Mouse (Mus musculus): ENCODE results near the gene 4933402D24Rik. TPM values are rescaled to one million over a fixed set of nuclear protein-coding genes. Genes with fewer than 3 reads are reported as not detected.

Gene 4933402D24Rik
- polyA plus RNA-seq (2012; rRNA removed) (0.05 TPM in 1 of 2 replicates, not detected in the other), polyA plus RNA-seq (2014; fragmentation: Nextera tagmentation; extraction: Ambion mirVana) (0.23 TPM in 1 of 2 replicates, not detected in the other)

DNA sequence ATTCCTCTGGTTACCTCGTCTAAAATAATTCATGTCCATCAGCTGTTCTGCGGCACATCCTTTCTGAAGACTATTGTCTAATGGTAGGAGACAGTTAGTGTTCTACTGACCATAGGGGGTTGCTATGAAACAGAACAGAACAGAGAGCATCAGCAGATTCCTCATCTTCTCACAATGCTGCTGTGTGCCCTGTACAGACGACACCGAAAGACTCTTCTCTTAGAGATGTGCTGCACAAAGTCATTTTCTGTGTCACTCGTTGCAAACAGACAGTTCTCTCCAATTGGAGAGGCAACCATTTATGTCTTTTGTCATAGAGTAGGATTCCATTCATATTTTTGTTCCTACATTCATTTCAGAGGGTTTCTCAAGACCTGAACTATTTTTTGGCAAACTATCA is at the start of gene 4933402D24Rik:
TSS of gene 4933402D24Rik (minus strand) at position 101 of the 400 bp plus-strand sequence.
- H3K4me3 ChIP-seq (replicated peaks; ENCODE audit: low read length): no peak within 1 kb of the TSS
- WGBS: 82% methylated on average over 5 of the region's 5 CpGs
- no peaks in the 10 kb centered on the region for H3K36me3 ChIP-seq (ENCODE audit: control insufficient read depth, insufficient read depth, low read length)
- peak within 1 kb of the TSS; percentile 34 for H3K4me2 ChIP-seq (replicated peaks; ENCODE audit: low read depth, low read length, severe bottlenecking)
- H3K27ac ChIP-seq (replicated peaks; ENCODE audit: low read depth, low read length): peak within 1 kb of the TSS; percentile 21; the same call in 1 of the 2 replicates
- H3K9ac ChIP-seq (ENCODE audit: low read depth, low read length, severe bottlenecking): no peak within 1 kb of the TSS
- no peaks in the 10 kb centered on the region for H3K9me3 ChIP-seq (ENCODE audit: control insufficient read depth, low read length)
- ATAC-seq (ENCODE audit: low FRiP score, low read depth): no peak
- TF ChIP-seq POLR2A (IDR thresholded peaks at IDR 0.05; ENCODE audit: borderline replicate concordance, extremely low read depth, insufficient read depth, insufficient read length): no peak
- no peak for DNase-seq (ENCODE audit: low spot score)
- peaks cover 26% of the 10 kb centered on the region for H3K4me1 ChIP-seq (ENCODE audit: control insufficient read depth, insufficient read depth, low read length)
- H3K27me3 ChIP-seq (ENCODE audit: control insufficient read depth, insufficient read depth, low read length): no peaks in the 10 kb centered on the region

DNA sequence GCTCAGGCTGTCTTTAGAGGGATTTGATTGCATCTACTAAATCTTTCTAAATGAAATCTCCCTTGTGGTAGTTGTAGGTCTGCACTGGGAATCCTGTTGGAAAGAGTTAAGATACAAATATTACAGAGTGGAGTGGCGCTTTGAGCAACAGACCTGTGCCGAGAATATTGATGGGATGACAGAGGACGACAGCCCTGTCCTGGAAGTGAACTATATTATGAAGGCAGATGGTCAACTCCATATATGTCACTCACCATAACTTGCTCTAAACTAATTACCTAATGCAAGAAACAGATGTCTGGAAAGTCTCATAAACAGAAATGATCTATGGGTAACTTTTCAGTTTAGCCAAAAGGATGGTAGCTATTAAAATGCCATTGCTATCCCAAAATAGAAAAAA is 39.5 kb upstream of the 4933402D24Rik start:
- no peak for ATAC-seq (ENCODE audit: low FRiP score, low read depth)

DNA sequence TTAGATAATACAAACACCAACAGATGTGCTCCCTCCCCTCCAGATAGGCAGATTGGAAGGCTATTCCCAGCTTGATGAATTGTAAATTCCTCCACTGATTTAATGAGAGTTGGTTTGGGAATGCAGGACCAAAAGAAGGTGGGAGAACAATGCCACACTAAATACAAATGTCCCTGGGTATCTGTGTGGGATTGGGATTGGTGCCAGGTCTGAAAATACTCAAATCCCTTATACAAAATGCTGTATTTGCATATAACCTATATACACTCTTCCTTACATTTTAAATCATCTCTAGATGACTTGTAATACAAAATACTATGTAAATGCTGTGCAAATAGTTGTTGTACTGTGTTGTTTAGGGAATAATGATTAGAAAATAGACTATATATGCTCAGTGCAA is 36.0 kb upstream of the 4933402D24Rik start:
- H3K4me3 ChIP-seq (replicated peaks; ENCODE audit: low read length): no peak overlapping the region
- no peak overlapping the region for H3K9ac ChIP-seq (ENCODE audit: low read depth, low read length, severe bottlenecking)
- H3K27ac ChIP-seq (replicated peaks; ENCODE audit: low read depth, low read length): no peak overlapping the region
- no peak overlapping the region for H3K4me2 ChIP-seq (replicated peaks; ENCODE audit: low read depth, low read length, severe bottlenecking)
- no peak for TF ChIP-seq POLR2A (IDR thresholded peaks at IDR 0.05; ENCODE audit: borderline replicate concordance, extremely low read depth, insufficient read depth, insufficient read length)
- ATAC-seq (ENCODE audit: low FRiP score, low read depth) (no peak), DNase-seq (ENCODE audit: low spot score) (no peak)
- 0 out of 2 replicates have a peak, but pooled peaks cover 4% of the 10 kb centered on the region for H3K4me1 ChIP-seq (ENCODE audit: control insufficient read depth, insufficient read depth, low read length)
- H3K9me3 ChIP-seq (ENCODE audit: control insufficient read depth, low read length): no peaks in the 10 kb centered on the region
- H3K27me3 ChIP-seq (ENCODE audit: control insufficient read depth, insufficient read depth, low read length): no peaks in the 10 kb centered on the region
- no peaks in the 10 kb centered on the region for H3K36me3 ChIP-seq (ENCODE audit: control insufficient read depth, insufficient read depth, low read length)

More for the DNA sequence above, 39.5 kb upstream of the 4933402D24Rik start:
- no peak for TF ChIP-seq POLR2A (IDR thresholded peaks at IDR 0.05; ENCODE audit: borderline replicate concordance, extremely low read depth, insufficient read depth, insufficient read length)
- Histone ChIP-seq H3K4me2 (replicated peaks; ENCODE audit: low read depth, low read length, severe bottlenecking) (no peak overlapping the region), H3K27me3 (ENCODE audit: control insufficient read depth, insufficient read depth, low read length) (no peaks in the 10 kb centered on the region), H3K36me3 (ENCODE audit: control insufficient read depth, insufficient read depth, low read length) (no peaks in the 10 kb centered on the region), H3K9ac (ENCODE audit: low read depth, low read length, severe bottlenecking) (no peak overlapping the region), H3K9me3 (ENCODE audit: control insufficient read depth, low read length) (no peaks in the 10 kb centered on the region), H3K27ac (replicated peaks; ENCODE audit: low read depth, low read length) (no peak overlapping the region), H3K4me3 (replicated peaks; ENCODE audit: low read length) (no peak overlapping the region), H3K4me1 (ENCODE audit: control insufficient read depth, insufficient read depth, low read length) (0 out of 2 replicates have a peak, but pooled peaks cover 4% of the 10 kb centered on the region)
- peak; percentile 11 for DNase-seq (ENCODE audit: low spot score)
- WGBS: 14% methylated on average over 3 of the region's 3 CpGs

DNA sequence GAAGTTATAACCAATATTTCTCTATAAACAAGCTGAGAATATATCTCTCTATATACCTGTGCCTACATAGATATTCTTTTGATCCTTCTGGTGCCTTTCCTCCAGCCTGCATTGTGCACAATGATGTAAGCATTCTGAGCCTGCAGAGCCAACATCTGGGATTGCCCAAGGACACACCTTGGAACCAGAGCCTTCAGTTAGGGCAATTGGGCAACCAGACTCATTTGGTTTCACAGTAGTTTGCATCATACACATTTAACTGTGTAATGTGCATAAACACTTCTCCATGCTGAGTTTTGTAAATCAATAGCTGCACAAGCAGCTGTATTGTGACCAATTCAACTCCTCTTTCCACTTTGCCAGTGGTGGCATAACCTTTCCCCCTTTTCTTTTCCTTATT is 25.3 kb upstream of the 4933402D24Rik start:
- ATAC-seq (ENCODE audit: low FRiP score, low read depth) (no peak), DNase-seq (ENCODE audit: low spot score) (no peak)
- Histone ChIP-seq H3K9ac (ENCODE audit: low read depth, low read length, severe bottlenecking) (no peak overlapping the region), H3K4me2 (replicated peaks; ENCODE audit: low read depth, low read length, severe bottlenecking) (no peak overlapping the region), H3K27me3 (ENCODE audit: control insufficient read depth, insufficient read depth, low read length) (no peaks in the 10 kb centered on the region), H3K27ac (replicated peaks; ENCODE audit: low read depth, low read length) (no peak overlapping the region), H3K36me3 (ENCODE audit: control insufficient read depth, insufficient read depth, low read length) (no peaks in the 10 kb centered on the region), H3K4me3 (replicated peaks; ENCODE audit: low read length) (no peak overlapping the region), H3K4me1 (ENCODE audit: control insufficient read depth, insufficient read depth, low read length) (no peaks in the 10 kb centered on the region), H3K9me3 (ENCODE audit: control insufficient read depth, low read length) (no peaks in the 10 kb centered on the region)
- TF ChIP-seq POLR2A (IDR thresholded peaks at IDR 0.05; ENCODE audit: borderline replicate concordance, extremely low read depth, insufficient read depth, insufficient read length): no peak

DNA sequence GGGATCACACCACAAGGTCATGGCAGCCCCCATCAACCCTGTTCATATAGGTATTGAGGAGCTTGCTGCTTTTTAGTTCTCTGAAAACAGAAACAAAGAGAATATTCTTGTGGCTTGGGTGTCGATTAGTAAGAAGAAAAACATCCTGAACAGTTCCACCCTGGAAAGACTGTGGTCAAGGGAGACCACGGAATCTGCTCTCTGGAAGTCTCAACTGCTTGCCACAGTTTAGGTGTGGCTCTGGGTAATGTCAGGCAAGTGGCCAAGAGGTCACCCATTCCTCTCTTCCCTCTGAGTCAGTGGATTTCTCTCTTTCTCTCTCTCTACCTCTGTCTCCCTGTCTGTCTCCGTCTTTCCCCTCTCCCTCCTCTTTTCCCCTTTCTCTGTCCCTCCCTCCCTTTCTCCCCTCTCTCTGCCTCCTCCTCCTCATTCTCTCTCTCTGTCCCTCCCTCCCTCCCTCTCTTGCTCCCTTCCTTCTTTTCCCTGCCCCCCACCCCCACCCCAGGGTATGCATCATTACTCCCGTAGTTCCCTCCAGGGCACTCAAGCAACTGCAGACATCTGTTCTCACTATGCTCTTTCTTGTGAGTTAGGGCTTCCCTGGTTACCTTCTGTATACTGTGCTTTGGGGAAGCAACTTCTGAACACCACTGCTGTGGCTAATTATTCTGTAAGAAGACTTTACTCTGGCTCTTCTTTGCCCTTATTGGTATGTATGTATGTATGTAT is 8.0 kb upstream of the 4933402D24Rik start:
- Histone ChIP-seq H3K27me3 (ENCODE audit: control insufficient read depth, insufficient read depth, low read length) (no peaks in the 10 kb centered on the region), H3K4me2 (replicated peaks; ENCODE audit: low read depth, low read length, severe bottlenecking) (no peak overlapping the region), H3K9ac (ENCODE audit: low read depth, low read length, severe bottlenecking) (no peak overlapping the region), H3K4me3 (replicated peaks; ENCODE audit: low read length) (no peak overlapping the region), H3K9me3 (ENCODE audit: control insufficient read depth, low read length) (no peaks in the 10 kb centered on the region), H3K4me1 (ENCODE audit: control insufficient read depth, insufficient read depth, low read length) (no peaks in the 10 kb centered on the region), H3K36me3 (ENCODE audit: control insufficient read depth, insufficient read depth, low read length) (no peaks in the 10 kb centered on the region), H3K27ac (replicated peaks; ENCODE audit: low read depth, low read length) (no peak overlapping the region)
- peak; percentile 16 for DNase-seq (ENCODE audit: low spot score)
- TF ChIP-seq POLR2A (IDR thresholded peaks at IDR 0.05; ENCODE audit: borderline replicate concordance, extremely low read depth, insufficient read depth, insufficient read length): no peak
- ATAC-seq (ENCODE audit: low FRiP score, low read depth): no peak
- 33% methylated on average over 4 of the region's 4 CpGs for WGBS
